Mouse (Mus musculus) cerebellum, adult (tissue): ENCODE results near the gene Krt79.

Experiments
- ATAC-seq: cut with Nextera tagmentation; 2 replicates; pipeline ENCODE4 v1.9.2; 2017; ENCODE audit warnings: mild to moderate bottlenecking, moderate library complexity, mixed read lengths; ENCODE audit not compliant: insufficient number of reproducible peaks, low FRiP score, low TSS enrichment

Gene Krt79

GRCm38 (mm10) chr15:101938600-101939308, 1.4 kb downstream of the Krt79 start:
- ATAC-seq: no peak

GRCm38 (mm10) chr15:101933024-101933423, 7.1 kb downstream of the Krt79 start:
- ATAC-seq: no peak

DNA sequence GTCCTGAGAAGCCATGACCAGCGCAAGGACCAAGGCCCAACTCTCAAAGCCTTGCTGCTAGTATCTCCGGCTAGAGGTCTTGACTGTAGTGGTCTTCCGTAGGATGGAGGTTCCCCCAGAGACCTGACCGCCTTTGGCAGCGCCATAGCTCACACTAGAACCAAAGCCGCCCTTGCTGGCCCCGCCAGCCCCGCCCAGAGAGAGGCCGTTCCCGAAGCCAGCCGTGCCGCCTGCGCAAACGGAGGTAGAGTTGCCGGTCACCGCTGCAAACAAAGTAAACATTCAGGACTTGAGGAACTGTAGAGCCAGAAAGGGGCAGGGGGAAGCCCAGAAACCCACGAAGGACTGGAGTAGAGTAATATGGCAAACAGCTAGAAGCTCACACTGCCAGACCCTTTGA, 10.5 kb downstream of the Krt79 start:
- ATAC-seq: no peak

DNA sequence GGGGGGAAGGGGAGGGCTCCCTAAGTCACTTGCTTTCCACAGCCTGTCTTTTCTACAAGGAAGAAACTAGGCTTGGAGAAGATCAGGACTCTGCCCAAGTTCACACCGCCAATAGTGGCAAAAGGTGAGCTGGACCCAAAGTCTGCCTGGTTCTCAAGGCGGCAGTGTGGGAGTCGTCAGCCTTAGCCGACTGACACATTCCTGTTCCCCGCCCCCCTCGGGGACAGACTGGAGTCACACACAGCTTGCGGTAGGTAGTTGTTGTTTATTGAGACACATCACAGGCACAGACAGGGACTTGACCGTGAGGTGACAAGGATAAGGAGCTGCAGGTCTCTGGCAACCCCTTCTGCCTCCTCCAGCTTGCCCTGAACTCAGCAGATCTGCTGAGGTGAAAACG, 11.0 kb downstream of the Krt79 start:
- ATAC-seq: no peak

DNA sequence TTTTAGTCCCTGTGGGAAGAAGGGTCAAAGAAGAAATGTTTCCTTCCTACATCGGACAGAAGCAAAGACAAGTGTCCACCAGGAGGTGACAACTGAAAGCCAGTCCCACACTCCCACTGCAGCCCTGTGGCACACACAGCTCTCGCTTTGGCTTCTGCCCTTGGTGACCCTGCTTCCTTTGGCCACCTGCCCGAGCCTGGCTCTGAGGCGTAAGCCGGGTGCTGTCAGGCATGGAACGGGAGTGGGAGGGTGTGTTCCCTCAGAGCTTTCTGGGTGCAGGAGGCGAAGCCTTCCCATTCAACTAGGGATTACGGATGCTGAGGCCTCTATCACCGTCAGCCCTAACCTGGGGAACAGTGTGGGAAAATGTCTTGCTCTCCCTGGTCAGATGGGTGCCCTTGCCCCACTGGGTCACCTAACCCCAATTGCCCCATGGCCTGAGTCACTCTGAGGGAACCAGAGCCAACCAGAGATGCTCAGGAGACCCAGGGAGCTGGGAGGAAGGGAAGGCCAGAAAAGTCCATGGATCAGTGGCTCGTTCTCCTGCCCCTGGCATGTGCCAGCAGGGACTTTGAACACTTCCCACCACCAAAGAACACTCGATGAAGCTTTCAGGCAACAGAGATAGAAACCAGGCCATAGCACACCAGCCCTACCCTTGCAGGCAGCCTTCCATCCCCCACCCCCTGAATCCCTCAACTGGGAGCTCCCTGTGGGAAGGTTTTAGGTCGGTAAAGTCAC, 12.6 kb downstream of the Krt79 start:
- no peak for ATAC-seq

- ATAC-seq: no peak
These were observed 15.1 kb downstream of the Krt79 start for GRCm38 (mm10) chr15:101925041-101925440.

- ATAC-seq: no peak
These were observed 15.5 kb downstream of the Krt79 start, which contains the start of gene Krt4 for GRCm38 (mm10) chr15:101924635-101925034. Gene Krt4 (minus strand): TSS chr15:101924735.

- no peak for ATAC-seq
These were observed 17.8 kb downstream of the Krt79 start for GRCm38 (mm10) chr15:101922296-101922695.

DNA sequence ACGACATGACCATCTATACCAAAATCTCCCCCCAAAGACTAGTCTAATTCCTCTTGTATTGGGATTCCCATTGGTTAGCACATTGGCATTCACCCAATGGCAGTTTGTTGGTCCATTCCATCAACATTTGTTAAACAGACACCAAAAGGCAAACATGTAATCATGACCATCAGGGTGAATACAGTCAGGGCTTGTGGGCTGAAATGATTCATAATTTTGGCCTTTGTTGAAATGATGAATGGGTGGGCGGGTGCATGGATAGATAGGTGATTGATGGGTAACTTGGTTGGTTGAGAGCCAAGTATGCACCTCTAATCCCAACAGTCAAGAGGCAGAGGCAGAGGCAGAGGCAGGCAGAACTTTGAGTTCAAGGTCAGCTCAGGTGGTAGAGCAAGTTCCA, 24.1 kb downstream of the Krt79 start:
- no peak for ATAC-seq

- no peak for ATAC-seq
These were observed 35.3 kb downstream of the Krt79 start for GRCm38 (mm10) chr15:101904849-101905248.

- no peak for ATAC-seq
These were observed 37.7 kb downstream of the Krt79 start for GRCm38 (mm10) chr15:101902171-101903149.

GRCm38 (mm10) chr15:101895216-101895615, 44.9 kb downstream of the Krt79 start:
- ATAC-seq: no peak

- no peak for ATAC-seq
These were observed 47.3 kb downstream of the Krt79 start, which contains the start of gene Krt76 for GRCm38 (mm10) chr15:101892820-101893219. Gene Krt76 (minus strand): TSS chr15:101892920.

GRCm38 (mm10) chr15:101879776-101880175, 60.3 kb downstream of the Krt79 start:
- ATAC-seq: no peak
